Mouse (Mus musculus) liver, embryonic 12.5 days (tissue): ENCODE measurements around the gene Gm49380. TPM values are rescaled to one million over a fixed set of nuclear protein-coding genes. Genes with fewer than 3 reads are reported as not detected.

ENCODE experiments used
- ATAC-seq: fragments of 200-750 bp; cut with Nextera tagmentation; 2 replicates; pipeline ENCODE4 v1.8.0; 2017; ENCODE audit warnings: moderate number of reproducible peaks, mild to moderate bottlenecking, moderate library complexity
- H3K27ac ChIP-seq: fragments of 300-500 bp; sonication (generic); 2 replicates; pipeline ENCODE4 v1.5.1; 2016; ENCODE audit warnings: mild to moderate bottlenecking
- H3K27me3 ChIP-seq: fragments of 300-500 bp; sonication (generic); replicated peaks from 2 replicates; pipeline ENCODE4 v1.6.1; 2016; ENCODE audit warnings: mild to moderate bottlenecking, moderate library complexity
- H3K36me3 ChIP-seq: fragments of 300-500 bp; sonication (generic); 2 replicates; pipeline ENCODE4 v1.6.1; 2016; ENCODE audit warnings: mild to moderate bottlenecking, moderate library complexity
- H3K4me1 ChIP-seq: fragments of 300-500 bp; sonication (generic); 2 replicates; pipeline ENCODE4 v1.6.1; 2016
- H3K4me2 ChIP-seq: fragments of 300-500 bp; sonication (generic); 2 replicates; pipeline ENCODE4 v1.6.1; 2016; ENCODE audit warnings: mild to moderate bottlenecking, moderate library complexity
- H3K4me3 ChIP-seq: fragments of 300-500 bp; sonication (generic); 2 replicates; pipeline ENCODE4 v1.5.1; 2016; ENCODE audit warnings: mild to moderate bottlenecking, moderate library complexity
- H3K9ac ChIP-seq: fragments of 300-500 bp; sonication (generic); 2 replicates; pipeline ENCODE4 v1.6.1; 2016; ENCODE audit warnings: mild to moderate bottlenecking, moderate library complexity
- H3K9me3 ChIP-seq: fragments of 300-500 bp; sonication (generic); replicated peaks from 2 replicates; pipeline ENCODE4 v1.6.1; 2016; ENCODE audit warnings: mild to moderate bottlenecking, moderate library complexity
- WGBS: fragments of 180-500 bp; shearing (Covaris S2); methylation state at CpG from one replicate; pipeline ENCODE4 v1.1.7; 2016; ENCODE audit not compliant: insufficient replicate concordance; 5-methylcytosine and 5-hydroxymethylcytosine counted together
- polyA plus RNA-seq: library from polyadenylated mRNA; unstranded; fragments of >200 nt; fragmentation: Nextera tagmentation; extraction: Ambion mirVana; gene quantifications from 2 replicates; pipeline ENCODE4 v1.2.1, GENCODE M21; 2016

Gm49380 gene
- polyA plus RNA-seq, 1 experiment from 2014 or later: not detected

- no peaks in the 10 kb centered on the region for H3K9me3 ChIP-seq
- H3K4me1 ChIP-seq: peaks cover 14% of the 10 kb centered on the region; the same call in 1 of the 2 replicates
- H3K27me3 ChIP-seq: peaks cover 57% of the 10 kb centered on the region
- H3K27ac ChIP-seq: no peak overlapping the region
- no peaks in the 10 kb centered on the region for H3K36me3 ChIP-seq
- H3K4me3 ChIP-seq: no peak overlapping the region
- H3K9ac ChIP-seq: no peak overlapping the region
- WGBS: 11% methylated on average over 5 of the region's 5 CpGs
- no peak for ATAC-seq
- H3K4me2 ChIP-seq: no peak overlapping the region
These were observed 36.6 kb downstream of the Gm49380 start for GRCm38 (mm10) chr9:44076764-44077120.

- H3K36me3 ChIP-seq: no peaks in the 10 kb centered on the region
- no peak overlapping the region for H3K27ac ChIP-seq
- no peak overlapping the region for H3K4me3 ChIP-seq
These were observed 37.1 kb downstream of the Gm49380 start for GRCm38 (mm10) chr9:44075996-44076763.

GRCm38 (mm10) chr9:44075276-44075995 is 37.9 kb downstream of the Gm49380 start:
- H3K27ac ChIP-seq: no peak overlapping the region
- no peak for ATAC-seq
- H3K9me3 ChIP-seq: no peaks in the 10 kb centered on the region
- H3K36me3 ChIP-seq: no peaks in the 10 kb centered on the region
- no peak overlapping the region for H3K9ac ChIP-seq
- no peak overlapping the region for H3K4me2 ChIP-seq
- no peak overlapping the region for H3K4me3 ChIP-seq
- H3K27me3 ChIP-seq: peaks cover 60% of the 10 kb centered on the region
- peaks cover 22% of the 10 kb centered on the region; the same call in 1 of the 2 replicates for H3K4me1 ChIP-seq
- WGBS: 65% methylated on average over 24 of the region's 24 CpGs

More at GRCm38 (mm10) chr9:44075996-44076763, 37.1 kb downstream of the Gm49380 start:
- WGBS: 53% methylated on average over 16 of the region's 16 CpGs
- Histone ChIP-seq H3K4me2 (no peak overlapping the region), H3K27me3 (peaks cover 57% of the 10 kb centered on the region), H3K9ac (no peak overlapping the region), H3K9me3 (no peaks in the 10 kb centered on the region), H3K4me1 (peaks cover 16% of the 10 kb centered on the region; the same call in 1 of the 2 replicates)
- ATAC-seq: no peak

GRCm38 (mm10) chr9:44074395-44075275 is 38.7 kb downstream of the Gm49380 start:
- ATAC-seq: no peak
- H3K4me2 ChIP-seq: no peak overlapping the region
- no peaks in the 10 kb centered on the region for H3K9me3 ChIP-seq
- H3K4me3 ChIP-seq: no peak overlapping the region
- H3K27ac ChIP-seq: no peak overlapping the region
- H3K4me1 ChIP-seq: peaks cover 21% of the 10 kb centered on the region; the same call in 1 of the 2 replicates
- 33% methylated on average over 9 of the region's 9 CpGs for WGBS
- H3K9ac ChIP-seq: no peak overlapping the region
- no peaks in the 10 kb centered on the region for H3K36me3 ChIP-seq
- peaks cover 58% of the 10 kb centered on the region for H3K27me3 ChIP-seq

- no peak overlapping the region for H3K27ac ChIP-seq
These were observed 40.2 kb downstream of the Gm49380 start for GRCm38 (mm10) chr9:44073115-44073514.

GRCm38 (mm10) chr9:44072599-44072915 is 40.7 kb downstream of the Gm49380 start:
- Histone ChIP-seq H3K27ac (no peak overlapping the region), H3K9ac (no peak overlapping the region), H3K4me3 (no peak overlapping the region), H3K27me3 (peaks cover 59% of the 10 kb centered on the region), H3K9me3 (no peaks in the 10 kb centered on the region), H3K4me1 (peaks cover 27% of the 10 kb centered on the region), H3K36me3 (no peaks in the 10 kb centered on the region), H3K4me2 (no peak overlapping the region)
- WGBS: 47% methylated on average over 4 of the region's 4 CpGs
- ATAC-seq: no peak

More at GRCm38 (mm10) chr9:44073115-44073514, 40.2 kb downstream of the Gm49380 start:
- no peak overlapping the region for H3K4me2 ChIP-seq
- no peaks in the 10 kb centered on the region for H3K9me3 ChIP-seq
- H3K4me3 ChIP-seq: no peak overlapping the region
- peaks cover 21% of the 10 kb centered on the region for H3K4me1 ChIP-seq
- H3K36me3 ChIP-seq: no peaks in the 10 kb centered on the region
- H3K27me3 ChIP-seq: peaks cover 63% of the 10 kb centered on the region
- WGBS: 56% methylated on average over 5 of the region's 5 CpGs
- no peak for ATAC-seq
- H3K9ac ChIP-seq: no peak overlapping the region

GRCm38 (mm10) chr9:44071914-44072598 is 41.2 kb downstream of the Gm49380 start:
- Histone ChIP-seq H3K27ac (no peak overlapping the region), H3K27me3 (peaks cover 57% of the 10 kb centered on the region), H3K9ac (no peak overlapping the region), H3K4me3 (no peak overlapping the region), H3K4me1 (peaks cover 32% of the 10 kb centered on the region), H3K36me3 (no peaks in the 10 kb centered on the region), H3K9me3 (no peaks in the 10 kb centered on the region), H3K4me2 (no peak overlapping the region)
- WGBS: 51% methylated on average over 11 of the region's 11 CpGs
- no peak for ATAC-seq

GRCm38 (mm10) chr9:44070844-44071231 is 42.5 kb downstream of the Gm49380 start:
- Histone ChIP-seq H3K4me1 (peaks cover 38% of the 10 kb centered on the region), H3K9me3 (no peaks in the 10 kb centered on the region), H3K4me2 (no peak overlapping the region), H3K36me3 (no peaks in the 10 kb centered on the region), H3K27ac (no peak overlapping the region), H3K9ac (no peak overlapping the region), H3K4me3 (no peak overlapping the region), H3K27me3 (peaks cover 50% of the 10 kb centered on the region)
- WGBS: 48% methylated on average over 8 of the region's 8 CpGs
- ATAC-seq: no peak

- Histone ChIP-seq H3K9me3 (no peaks in the 10 kb centered on the region), H3K9ac (no peak overlapping the region), H3K27ac (no peak overlapping the region), H3K36me3 (no peaks in the 10 kb centered on the region), H3K4me3 (no peak overlapping the region), H3K4me1 (peaks cover 38% of the 10 kb centered on the region), H3K4me2 (no peak overlapping the region), H3K27me3 (peaks cover 45% of the 10 kb centered on the region)
- WGBS: 64% methylated on average over 14 of the region's 14 CpGs
- ATAC-seq: no peak
These were observed 43.0 kb downstream of the Gm49380 start for GRCm38 (mm10) chr9:44070113-44070843.

GRCm38 (mm10) chr9:44069252-44069651 is 44.0 kb downstream of the Gm49380 start:
- Histone ChIP-seq H3K27ac (no peak overlapping the region), H3K4me3 (no peak overlapping the region), H3K9me3 (no peaks in the 10 kb centered on the region), H3K36me3 (no peaks in the 10 kb centered on the region), H3K4me1 (peaks cover 45% of the 10 kb centered on the region), H3K9ac (peak overlapping the region; percentile 9; the same call in 1 of the 2 replicates), H3K4me2 (no peak overlapping the region), H3K27me3 (peaks cover 41% of the 10 kb centered on the region)
- WGBS: 19% methylated on average over 7 of the region's 7 CpGs
- no peak for ATAC-seq

- peak overlapping the region; percentile 93 for H3K4me2 ChIP-seq
- H3K27me3 ChIP-seq: peaks cover 37% of the 10 kb centered on the region
- WGBS: 64% methylated on average over 6 of the region's 6 CpGs
- 0 out of 2 replicates have a peak overlapping the region, but pooled peaks have one; percentile 60 for H3K4me3 ChIP-seq
- no peaks in the 10 kb centered on the region for H3K9me3 ChIP-seq
- no peaks in the 10 kb centered on the region for H3K36me3 ChIP-seq
- H3K27ac ChIP-seq: no peak overlapping the region
- peak overlapping the region; percentile 66; the same call in 1 of the 2 replicates for H3K9ac ChIP-seq
- H3K4me1 ChIP-seq: peaks cover 45% of the 10 kb centered on the region
- ATAC-seq: no peak
These were observed 45.4 kb downstream of the Gm49380 start for GRCm38 (mm10) chr9:44067960-44068330.
